Mouse (Mus musculus): ENCODE data around the gene Gm12258.
A peak's percentile ranks its signal among the peaks of the same experiment; 100 is the strongest.

Gm12258 gene

DNA sequence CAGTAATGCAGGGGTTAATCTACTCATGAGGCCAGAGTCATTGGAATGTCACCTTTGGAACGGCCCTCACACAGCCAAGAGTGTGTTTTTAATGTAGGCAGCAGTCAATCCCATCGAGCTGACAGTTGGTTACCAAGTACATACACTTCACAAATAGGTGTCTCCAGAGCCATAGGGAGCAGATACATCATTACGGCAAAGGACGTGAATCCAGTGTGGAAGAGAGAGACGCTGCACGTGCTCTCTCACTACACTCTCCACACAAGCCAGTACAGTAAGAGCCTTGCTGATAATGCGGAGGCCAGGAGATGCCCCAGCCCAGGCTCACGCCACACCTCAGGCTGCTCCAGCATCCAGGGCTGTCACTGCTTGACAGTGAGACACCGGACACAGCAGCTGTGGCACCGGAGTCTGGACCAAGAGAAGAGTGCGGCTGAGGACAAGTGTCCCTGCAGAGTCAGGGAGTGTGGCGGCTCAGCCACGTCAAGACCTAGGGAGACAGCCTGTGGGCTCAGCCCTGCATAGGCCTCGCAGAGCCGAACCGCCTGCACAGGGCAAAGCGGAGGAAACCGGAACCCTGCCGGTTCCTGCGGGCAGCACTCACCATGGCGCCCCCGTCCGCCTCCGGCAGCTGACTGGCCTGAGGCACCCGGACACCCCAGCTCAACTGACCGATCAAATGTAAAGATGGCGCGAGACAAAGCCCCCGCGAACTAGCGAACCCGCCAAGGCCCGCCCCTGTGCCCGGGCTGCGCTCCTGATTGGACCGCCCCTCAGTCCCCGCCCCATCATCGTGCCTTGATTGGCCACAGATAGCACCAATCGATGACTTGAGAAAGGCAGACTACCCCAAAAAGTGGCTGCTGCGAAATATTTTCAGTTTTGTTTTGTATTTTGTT lies 56.8 kb downstream of the Gm12258 start, which contains the start of gene Zfp39:
Gene Zfp39, minus strand, starts transcription at position 715 of the 899 bp plus-strand sequence.
- DNase-seq = peak; percentile 98 to 99

DNA sequence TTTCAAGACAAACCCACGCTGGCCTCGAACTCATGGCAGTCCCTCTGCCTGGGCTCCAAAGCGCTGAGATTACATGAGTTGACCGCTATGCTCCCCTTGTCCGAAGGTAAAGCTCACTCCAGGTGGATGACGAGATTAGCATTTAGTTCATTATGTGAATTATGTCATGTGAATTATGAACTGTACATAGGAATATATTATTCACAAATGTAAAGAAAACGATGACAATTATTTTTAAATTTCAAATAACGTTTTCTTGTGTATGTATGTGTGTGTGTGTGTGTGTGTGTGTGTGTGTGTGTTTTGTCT lies 57.4 kb downstream of the Gm12258 start:
- DNase-seq = no peak

DNA sequence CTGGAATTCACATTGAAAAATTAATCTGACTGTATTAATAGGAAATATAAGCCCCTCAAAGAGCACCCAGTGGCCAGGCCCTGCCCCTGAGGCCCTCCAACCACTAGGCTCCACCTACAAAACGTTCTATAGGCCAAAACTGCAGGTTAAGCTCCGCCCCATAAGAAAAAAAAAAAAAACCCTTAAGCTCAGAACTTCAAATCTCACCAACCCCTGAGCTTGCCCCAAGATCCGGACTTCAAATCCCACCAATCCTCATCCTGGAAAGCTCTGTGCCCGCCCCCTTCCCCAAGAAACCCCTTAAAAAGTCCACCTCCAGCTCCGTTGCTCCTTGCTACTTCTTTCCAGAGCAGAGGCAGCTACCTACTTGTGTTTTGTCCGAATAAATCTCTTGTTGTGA lies 57.9 kb downstream of the Gm12258 start:
- peak in 1 of 2 experiments; percentile 19 for DNase-seq
